Mouse (Mus musculus) heart, postnatal 10 days (tissue): Measurements from ENCODE around the gene Pdzd2. TPM values are rescaled to one million over a fixed set of nuclear protein-coding genes. Genes with fewer than 3 reads are reported as not detected.

ENCODE experiments used
- DNase-seq, 2 experiments: peaks; one replicate each; pipeline ENCODE4 v3.0.0; 2021
- intact Hi-C: fragments of 180-260 bp; cut with DNase I; formaldehyde crosslinking; loops from one replicate; pipeline ENCODE4 v1.15.1; 2025
- total RNA-seq, 2 experiments: library from RNA; stranded (reverse); gene quantifications; 2 replicates each; pipeline ENCODE4 v1.2.3; 2021

Pdzd2 gene
- total RNA-seq, 2 experiments from 2014 or later = 186 to 218 TPM

- peak in 1 of 2 experiments; percentile 21 for DNase-seq
- intact Hi-C loops = no loop called here
Observed at GRCm38 (mm10) chr15:12503907-12504306, 235.8 kb downstream of the Pdzd2 start.

DNA sequence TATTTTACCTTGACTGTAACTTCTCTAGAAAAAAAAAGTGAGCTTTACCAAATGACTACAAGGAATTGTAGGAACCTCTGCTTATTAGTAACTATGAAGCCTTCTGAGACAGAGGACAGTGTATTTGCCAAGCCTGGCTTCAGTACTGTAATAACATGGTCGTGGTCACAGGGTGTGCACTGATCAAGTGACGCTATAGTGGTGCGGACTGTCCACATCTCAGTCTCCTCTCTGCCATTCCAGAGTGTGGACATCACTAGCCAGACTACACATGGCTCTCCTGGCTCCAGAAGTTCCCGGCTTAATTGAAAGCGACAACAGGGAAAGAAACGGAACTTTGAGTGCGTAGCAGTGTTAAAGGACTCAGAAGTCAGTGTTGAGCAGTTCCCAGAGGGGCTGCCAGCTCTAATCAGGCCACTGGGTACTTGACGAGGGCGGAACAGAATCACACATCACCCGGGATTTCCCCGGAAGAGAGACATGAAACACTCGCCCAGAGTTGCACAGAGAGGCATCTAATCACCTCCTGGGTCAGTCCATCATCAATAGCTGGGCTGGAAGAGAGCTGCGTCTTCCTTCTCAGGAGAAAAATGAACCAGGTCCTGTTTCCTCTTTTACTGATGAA lies 237.7 kb downstream of the Pdzd2 start:
- DNase-seq = peak; percentile 37 to 52
- intact Hi-C loops = no loop called here

- intact Hi-C loops = no loop called here
- DNase-seq = no peak
Observed at GRCm38 (mm10) chr15:12500674-12501073, 239.1 kb downstream of the Pdzd2 start.

DNA sequence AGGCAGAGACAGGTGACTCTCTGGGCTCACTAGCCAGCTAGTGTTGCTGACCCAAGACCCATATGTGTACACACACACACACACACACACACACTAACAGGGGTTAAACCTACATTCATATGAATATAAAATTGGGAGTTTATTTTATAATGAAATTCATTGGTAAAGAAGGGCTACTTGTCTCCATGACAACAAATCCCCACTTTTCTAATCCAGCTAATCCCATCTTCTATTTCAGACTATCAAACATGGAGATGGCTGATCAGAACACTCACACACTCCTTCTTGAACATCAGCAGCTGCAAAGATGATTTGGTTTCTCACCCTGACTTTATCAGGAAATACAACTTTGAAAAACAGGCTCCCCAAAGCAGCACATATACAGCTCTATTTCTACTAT lies 245.6 kb downstream of the Pdzd2 start:
- intact Hi-C loops = loop anchor here (5.0 kb wide), 1 partner anchor 57 kb away; no protein-coding TSS in a partner anchor
- DNase-seq = no peak

DNA sequence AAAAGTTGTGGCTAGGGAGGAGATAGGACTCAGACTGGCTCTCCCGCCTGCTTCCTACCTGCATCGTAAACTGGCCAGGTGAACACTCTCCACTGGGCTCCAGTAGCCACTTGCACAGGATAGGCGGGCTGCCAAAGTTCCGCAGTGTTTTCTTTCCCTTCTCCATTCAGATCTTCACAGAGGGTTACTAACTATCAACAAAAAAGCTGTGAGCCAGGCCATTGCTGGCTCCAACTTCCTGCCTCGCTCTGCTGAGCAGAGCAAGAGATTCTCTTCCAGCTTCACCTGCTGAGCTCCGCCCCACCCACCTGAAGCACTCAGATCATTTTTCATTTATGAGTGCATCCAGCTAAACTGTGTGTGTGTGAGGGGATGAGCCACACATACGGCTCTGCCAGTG lies 246.5 kb downstream of the Pdzd2 start:
- peak in 1 of 2 experiments; percentile 42 for DNase-seq
- intact Hi-C loops = loop anchor here (5.0 kb wide), 1 partner anchor 56 kb away; no protein-coding TSS in a partner anchor

GRCm38 (mm10) chr15:12490969-12491368 lies 248.8 kb downstream of the Pdzd2 start:
- DNase-seq = peak; percentile 73 to 76
- intact Hi-C loops = loop anchor here (5.0 kb wide), 1 partner anchor 54 kb away; no protein-coding TSS in a partner anchor

DNA sequence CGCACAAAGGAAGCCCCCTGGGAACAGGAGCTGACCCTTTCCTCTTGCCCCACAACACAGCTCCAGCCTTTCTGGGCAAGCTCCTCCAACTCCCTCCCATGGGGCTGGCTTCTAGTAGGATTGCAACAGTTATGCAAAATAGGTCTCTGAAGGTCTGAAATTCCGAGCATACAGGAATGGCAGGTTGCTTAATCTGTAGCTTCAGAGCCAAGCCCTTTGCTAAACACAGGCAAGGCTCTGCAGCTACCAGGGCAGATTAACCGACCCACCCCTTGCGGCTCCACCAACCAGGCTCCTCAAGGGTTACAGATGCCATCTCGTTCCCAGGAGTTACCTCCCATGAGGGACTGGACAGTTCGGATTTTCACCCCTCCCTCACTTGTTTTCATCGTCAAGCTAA lies 249.2 kb downstream of the Pdzd2 start:
- intact Hi-C loops = loop anchor here (5.0 kb wide), 1 partner anchor 53 kb away; no protein-coding TSS in a partner anchor
- peak; percentile 57 to 72 for DNase-seq

DNA sequence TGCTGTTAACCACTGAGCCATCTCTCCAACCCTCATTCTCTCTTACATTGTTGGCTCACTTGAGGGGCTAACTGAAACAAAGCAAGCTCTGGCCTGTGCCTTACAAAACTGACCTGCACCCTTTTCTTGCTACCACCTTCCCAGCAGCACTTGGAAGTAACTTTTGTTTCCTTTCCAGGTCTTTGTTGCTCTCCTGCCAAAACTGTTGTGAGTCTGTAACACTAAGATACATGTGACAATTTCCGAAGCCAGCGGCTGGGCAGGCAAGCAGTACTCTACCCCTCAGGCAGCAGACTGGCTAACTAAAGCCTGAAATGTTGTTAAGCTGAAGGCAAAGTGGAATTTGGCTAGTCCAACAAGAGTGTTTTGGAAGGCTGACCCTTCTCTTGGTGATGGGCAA lies 251.4 kb downstream of the Pdzd2 start:
- peak in 1 of 2 experiments; percentile 29 for DNase-seq
- intact Hi-C loops = no loop called here

DNA sequence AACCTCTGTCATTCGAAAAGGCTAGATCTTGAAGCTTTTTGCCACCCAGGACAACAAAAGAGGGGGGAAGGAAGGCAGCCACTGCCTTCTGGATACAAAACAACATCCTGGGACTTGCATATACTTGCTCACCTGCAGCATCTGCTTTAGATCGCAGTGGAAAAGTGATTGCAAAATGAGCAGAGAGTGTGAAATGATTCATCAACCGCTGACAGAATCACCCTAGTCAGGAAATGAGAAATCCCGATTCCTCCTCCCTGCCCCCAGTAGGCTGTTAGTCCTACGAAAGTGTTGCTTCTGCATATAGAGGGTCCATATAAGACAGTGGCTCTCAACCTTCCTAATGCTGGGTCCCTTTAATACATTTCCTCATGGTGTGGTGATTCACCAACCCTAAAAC lies 258.5 kb downstream of the Pdzd2 start:
- DNase-seq = no peak
- intact Hi-C loops = no loop called here

- intact Hi-C loops = no loop called here
Observed at GRCm38 (mm10) chr15:12480369-12480768, 259.4 kb downstream of the Pdzd2 start.

GRCm38 (mm10) chr15:12479326-12479725 lies 260.4 kb downstream of the Pdzd2 start:
- intact Hi-C loops = no loop called here
- peak; percentile 31 to 51 for DNase-seq

More at GRCm38 (mm10) chr15:12480369-12480768, 259.4 kb downstream of the Pdzd2 start:
- DNase-seq = no peak

- intact Hi-C loops = no loop called here
- no peak for DNase-seq
Observed at GRCm38 (mm10) chr15:12473596-12473995, 266.1 kb downstream of the Pdzd2 start.

- DNase-seq = no peak
- intact Hi-C loops = no loop called here
Observed at GRCm38 (mm10) chr15:12472646-12473045, 267.1 kb downstream of the Pdzd2 start.

- DNase-seq = no peak
Observed at GRCm38 (mm10) chr15:12470900-12471838, 268.6 kb downstream of the Pdzd2 start.

GRCm38 (mm10) chr15:12468625-12469024 lies 271.1 kb downstream of the Pdzd2 start:
- no peak for DNase-seq
- intact Hi-C loops = no loop called here

More at GRCm38 (mm10) chr15:12470900-12471838, 268.6 kb downstream of the Pdzd2 start:
- intact Hi-C loops = no loop called here

- no peak for DNase-seq
- intact Hi-C loops = no loop called here
Observed at GRCm38 (mm10) chr15:12465748-12466147, 274.0 kb downstream of the Pdzd2 start.

DNA sequence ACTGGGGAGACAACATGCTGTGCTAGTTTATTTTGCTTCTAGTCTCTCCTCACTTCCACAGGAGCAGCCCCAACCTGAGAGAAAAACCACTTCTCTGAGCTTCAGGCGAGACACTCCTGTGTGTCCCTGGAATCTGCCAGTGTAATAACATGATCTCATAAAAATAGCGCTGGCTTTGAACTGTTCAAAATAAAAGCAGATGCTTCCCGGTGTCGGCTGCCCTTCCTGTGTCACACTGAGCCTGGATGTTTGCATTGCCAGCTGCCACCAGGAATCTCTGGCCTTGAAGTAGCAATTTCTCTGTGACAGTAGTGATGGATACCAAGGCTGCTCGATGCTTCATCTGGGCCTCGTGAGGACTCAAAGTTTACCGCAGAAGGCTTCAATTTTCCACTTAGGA lies 282.9 kb downstream of the Pdzd2 start:
- intact Hi-C loops = no loop called here

GRCm38 (mm10) chr15:12453343-12453742 lies 286.4 kb downstream of the Pdzd2 start:
- no peak for DNase-seq
- intact Hi-C loops = no loop called here

More for the DNA sequence above, 282.9 kb downstream of the Pdzd2 start:
- DNase-seq = no peak

GRCm38 (mm10) chr15:12452141-12452995 lies 287.4 kb downstream of the Pdzd2 start:
- intact Hi-C loops = no loop called here
- no peak for DNase-seq

- intact Hi-C loops = no loop called here
- no peak for DNase-seq
Observed at GRCm38 (mm10) chr15:12451448-12451847, 288.3 kb downstream of the Pdzd2 start.
